9 mouse cellular contexts compared by ENCODE assay signal in the genomic region with DNA sequence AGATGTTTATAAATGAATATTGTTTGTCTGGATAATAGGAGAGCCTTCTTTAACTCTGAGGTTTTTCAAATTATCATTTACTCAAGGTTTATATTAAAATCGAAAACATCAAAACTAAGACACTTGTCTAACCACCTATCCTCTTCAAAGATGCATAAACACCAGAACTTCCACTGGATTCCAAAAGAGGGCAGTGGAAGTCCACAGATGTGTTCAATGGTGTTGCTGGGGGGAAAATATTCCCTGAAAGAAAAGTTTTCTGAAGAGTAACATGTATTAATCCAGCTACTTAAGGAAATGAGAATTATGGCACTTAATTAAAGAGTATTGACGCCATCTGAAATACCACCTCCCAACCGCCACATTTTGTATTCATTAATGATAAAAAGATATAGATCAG.
A peak's percentile ranks its signal among the peaks of the same experiment; 100 is the strongest.
DNase-seq lines count a peak whose midpoint lies in the region; ATAC-seq and TF ChIP-seq lines count a peak whose summit lies in the region.
"Had no signal": no experiment of that assay in that cellular context is flagged by ENCODE, and none has a peak within 500 bp of the region (broad histone marks: within the 10 kb centered on the region; RNA-seq: fewer than 3 reads in every experiment).

No protein-coding gene starts in this region.

- no peaks in the 10 kb centered on the region for H3K9me3 ChIP-seq in intestine, postnatal 0 days (ENCODE audit: control insufficient read depth)
- no peaks in the 10 kb centered on the region for H3K9me3 ChIP-seq in intestine, embryonic 15.5 days
- H3K9me3 ChIP-seq: limb, embryonic 12.5 days had no signal

- 51% methylated on average over 3 of the region's 3 CpGs for WGBS in intestine, postnatal 0 days
- 61% methylated on average over 3 of the region's 3 CpGs for WGBS in intestine, embryonic 15.5 days

- no peak overlapping the region for H3K4me3 ChIP-seq in intestine, postnatal 0 days (ENCODE audit: low read depth, low read length)
- H3K4me3 ChIP-seq in intestine, embryonic 15.5 days (replicated peaks) = no peak overlapping the region
- H3K4me3 ChIP-seq: limb, embryonic 12.5 days had no signal

- no peaks in the 10 kb centered on the region for H3K27me3 ChIP-seq in intestine, postnatal 0 days (replicated peaks; ENCODE audit: control insufficient read depth, insufficient read depth, low read length)
- no peaks in the 10 kb centered on the region for H3K27me3 ChIP-seq in intestine, embryonic 15.5 days (replicated peaks)
- H3K27me3 ChIP-seq: limb, embryonic 12.5 days had no signal

- TF ChIP-seq CTCF in intestine, postnatal 0 days (IDR thresholded peaks at IDR 0.05; ENCODE audit: low read depth) = peak; percentile 80

- peak; percentile 1 for DNase-seq in B cell, adult 2 months
- DNase-seq in MN1 (ENCODE audit: low spot score) = peak; percentile 47
- peak; percentile 57 for DNase-seq in hindlimb bud, embryonic 11.5 days (ENCODE audit: extremely low spot score, low read depth, low spot score)
- DNase-seq in retina, postnatal 7 days (ENCODE audit: low read depth, low spot score) = peak; percentile 23
- no peak for DNase-seq in gastrocnemius, postnatal 36 days
- DNase-seq in ovary, postnatal 36 days (ENCODE audit: low spot score) = no peak

- H3K9ac ChIP-seq in intestine, postnatal 0 days (ENCODE audit: low read depth, low read length) = no peak overlapping the region
- no peak overlapping the region for H3K9ac ChIP-seq in intestine, embryonic 15.5 days
- H3K9ac ChIP-seq: limb, embryonic 12.5 days had no signal

- no peak overlapping the region for H3K27ac ChIP-seq in intestine, postnatal 0 days (ENCODE audit: low read depth, low read length)
- no peak overlapping the region for H3K27ac ChIP-seq in intestine, embryonic 15.5 days
- H3K27ac ChIP-seq: limb, embryonic 12.5 days had no signal

- no peak for ATAC-seq in intestine, postnatal 0 days
- no peak for ATAC-seq in intestine, embryonic 15.5 days

- H3K4me2 ChIP-seq in intestine, postnatal 0 days (replicated peaks; ENCODE audit: low read depth) = no peak overlapping the region
- H3K4me2 ChIP-seq in intestine, embryonic 15.5 days (replicated peaks) = no peak overlapping the region
- H3K4me2 ChIP-seq: limb, embryonic 12.5 days had no signal

- H3K36me3 ChIP-seq in intestine, postnatal 0 days (ENCODE audit: control insufficient read depth, insufficient read depth) = no peaks in the 10 kb centered on the region
- no peaks in the 10 kb centered on the region for H3K36me3 ChIP-seq in intestine, embryonic 15.5 days
- H3K36me3 ChIP-seq: limb, embryonic 12.5 days had no signal

- H3K4me1 ChIP-seq in intestine, postnatal 0 days (replicated peaks; ENCODE audit: control insufficient read depth, insufficient read depth, low read length) = no peaks in the 10 kb centered on the region
- no peaks in the 10 kb centered on the region for H3K4me1 ChIP-seq in intestine, embryonic 15.5 days (replicated peaks)

- intact Hi-C loops in gastrocnemius, postnatal 36 days (cut with DNase I) = no loop called here

Comparison
In these comparisons a context has a peak if more than half of its experiments do, and no peak if none do; other contexts are left out.
1. DNase-seq: peak in B cell, adult 2 months (2 of 2), MN1 (single experiment), hindlimb bud, embryonic 11.5 days (single experiment) and retina, postnatal 7 days (single experiment); none in gastrocnemius, postnatal 36 days (0 of 2) and ovary, postnatal 36 days (single experiment).